Mouse (Mus musculus): ENCODE results near the gene Sox5.

- TF ChIP-seq POLR2A (IDR thresholded peaks at IDR 0.05; ENCODE audit: low read depth, low read length) (no peak), CTCF (IDR thresholded peaks at IDR 0.05; ENCODE audit: extremely low read depth, insufficient read length, insufficient replicate concordance, low read depth, low read length) (peak; percentile 71; the same call in 1 of the 2 replicates)
Observed at GRCm38 (mm10) chr6:144644711-144645110, 137.1 kb downstream of the Sox5 start.

Measured in small intestine, adult 2 months (tissue).